Mouse (Mus musculus) ES-E14 (cell line): ENCODE results near the gene Edn2. TPM values are rescaled to one million over a fixed set of nuclear protein-coding genes. Genes with fewer than 3 reads are reported as not detected.

Source experiments
- DNase-seq: peaks from one replicate; pipeline ENCODE4 v3.0.0-alpha.2; 2013; ENCODE audit warnings: low read depth, low spot score
- H3K27ac ChIP-seq: 2 replicates; pipeline ENCODE4 v1.5.1; 2012; ENCODE audit warnings: low read depth, mild to moderate bottlenecking, low read length, moderate library complexity, mixed read lengths; ENCODE audit not compliant: poor library complexity, insufficient read depth, severe bottlenecking
- H3K36me3 ChIP-seq: 2 replicates; pipeline ENCODE4 v1.6.1; 2012; ENCODE audit warnings: mild to moderate bottlenecking, low read length, moderate library complexity, mixed read lengths; ENCODE audit not compliant: control insufficient read depth, poor library complexity, insufficient read depth, severe bottlenecking
- H3K4me1 ChIP-seq, 2 experiments: fragments of 150-350 bp in 1 of 2; sonication (generic) in 1 of 2; 2 replicates each; pipeline ENCODE4 v1.6.1; 2012; ENCODE audit warnings: low read length in 2 of 2, mild to moderate bottlenecking in 1 of 2, mixed read lengths in 1 of 2; ENCODE audit not compliant: control insufficient read depth in 2 of 2, insufficient read depth in 2 of 2, poor library complexity in 1 of 2
- H3K4me3 ChIP-seq, 2 experiments: fragments of 150-350 bp in 1 of 2; sonication (generic) in 1 of 2; 2 replicates each; pipeline ENCODE4 v1.5.1; 2012; ENCODE audit warnings: low read length in 2 of 2, low read depth in 1 of 2, mild to moderate bottlenecking in 1 of 2, mixed read lengths in 1 of 2; ENCODE audit not compliant: insufficient read depth in 1 of 2, poor library complexity in 1 of 2, severe bottlenecking in 1 of 2
- H3K9ac ChIP-seq: 2 replicates; pipeline ENCODE4 v1.6.1; 2012; ENCODE audit warnings: low read depth, mild to moderate bottlenecking, low read length, mixed read lengths; ENCODE audit not compliant: poor library complexity, insufficient read depth, severe bottlenecking
- H3K9me3 ChIP-seq: fragments of 150-350 bp; sonication (generic); 2 replicates; pipeline ENCODE4 v1.6.1; 2012; ENCODE audit warnings: low read depth, mild to moderate bottlenecking, low read length; ENCODE audit not compliant: control insufficient read depth, insufficient read depth
- CHD2 ChIP-seq: IDR thresholded peaks from 2 replicates; pipeline ENCODE4 v1.6.1; 2014; ENCODE audit warnings: mild to moderate bottlenecking, low read depth, low read length, inconsistent platforms
- HCFC1 ChIP-seq: IDR thresholded peaks from 2 replicates; pipeline ENCODE4 v1.6.1; 2012; ENCODE audit warnings: low read length, inconsistent platforms, borderline replicate concordance; ENCODE audit not compliant: insufficient read depth
- MAFK ChIP-seq: IDR thresholded peaks from 2 replicates; pipeline ENCODE4 v1.6.1; 2014; ENCODE audit warnings: mild to moderate bottlenecking, low read depth, low read length, inconsistent platforms; ENCODE audit not compliant: insufficient read depth
- ZC3H11A ChIP-seq: IDR thresholded peaks from 2 replicates; pipeline ENCODE4 v1.6.1; 2012; ENCODE audit warnings: low read depth, mild to moderate bottlenecking, inconsistent platforms, low read length, borderline replicate concordance
- ZNF384 ChIP-seq: IDR thresholded peaks from 2 replicates; pipeline ENCODE4 v1.6.1; 2012; ENCODE audit warnings: low read depth, low read length, inconsistent platforms
- in situ Hi-C, 2 experiments: fragments of 600-800 bp; cut with MboI; formaldehyde crosslinking; loops; one replicate each; pipeline ENCODE4 v1.15.1; 2025; ENCODE audit warnings: low sequenced_read_pairs in 2 of 2, inconsistent platforms in 1 of 2; ENCODE audit not compliant: unreplicated experiment in 2 of 2
- total RNA-seq: library from RNA; depleted of rRNA; stranded (reverse); fragments of 300-350 nt; gene quantifications from 2 replicates; pipeline ENCODE4 v1.2.3, GENCODE M21; 2012; rRNA removed

The Edn2 gene
- total RNA-seq, 1 experiment, result 0.62 TPM

DNA sequence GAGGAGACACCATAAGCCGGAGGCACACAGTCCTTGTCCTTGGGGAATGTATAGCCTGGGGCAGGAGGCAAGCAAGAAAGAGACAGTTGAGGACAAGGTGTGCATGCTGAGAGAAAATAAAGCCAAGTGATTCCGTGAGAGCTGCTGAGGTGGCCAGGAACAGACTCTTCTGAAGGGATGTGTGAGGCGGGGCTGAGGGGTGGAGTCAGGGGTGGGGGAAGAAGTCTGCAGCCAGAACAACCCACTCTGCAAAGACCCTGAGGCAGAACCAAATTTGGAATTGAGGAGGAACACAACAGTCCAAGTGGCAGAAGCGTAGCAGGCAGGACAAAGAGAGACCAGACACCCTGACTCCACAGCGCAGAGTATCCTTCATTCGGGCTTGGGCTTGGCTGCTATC lies 51.1 kb downstream of the Edn2 start:
- TF ChIP-seq ZC3H11A (no peak), HCFC1 (no peak), CHD2 (no peak), MAFK (no peak), ZNF384 (no peak)
- no peak overlapping the region for H3K9ac ChIP-seq
- no peak overlapping the region for H3K27ac ChIP-seq
- H3K36me3 ChIP-seq, result no peaks in the 10 kb centered on the region
- H3K4me1 ChIP-seq, result peaks cover 0 to 19% of the 10 kb centered on the region in 2 experiments; a peak in 2 of 4 replicates
- DNase-seq, result peak; percentile 35
- no peak overlapping the region for H3K4me3 ChIP-seq
- in situ Hi-C loops, result no loop called here
- H3K9me3 ChIP-seq, result no peaks in the 10 kb centered on the region

DNA sequence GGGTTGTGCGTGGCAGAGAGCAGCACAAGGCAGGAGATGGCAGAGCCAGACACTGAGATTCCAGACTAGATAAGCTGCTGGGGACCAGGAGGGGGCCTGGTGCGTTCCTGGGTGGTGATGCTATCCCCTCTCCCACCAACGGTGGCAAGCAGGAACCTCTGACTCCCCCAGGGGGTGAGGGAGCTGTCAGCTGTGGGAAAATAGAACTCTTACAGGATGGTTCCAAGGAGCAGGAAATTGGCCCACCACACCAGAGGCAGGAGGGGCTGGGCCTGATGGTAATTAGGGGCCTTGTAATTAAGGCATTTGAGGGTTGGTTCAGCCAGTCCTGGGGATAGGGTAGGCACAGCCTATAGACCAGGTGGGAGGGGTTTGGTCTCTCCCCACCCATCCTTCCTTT lies 51.8 kb downstream of the Edn2 start:
- H3K4me1 ChIP-seq, result peaks cover 0 to 19% of the 10 kb centered on the region in 2 experiments; a peak in 2 of 4 replicates
- in situ Hi-C loops, result no loop called here
- DNase-seq, result no peak
- H3K9me3 ChIP-seq, result no peaks in the 10 kb centered on the region
- H3K9ac ChIP-seq, result no peak overlapping the region
- no peaks in the 10 kb centered on the region for H3K36me3 ChIP-seq
- no peak overlapping the region for H3K4me3 ChIP-seq
- no peak overlapping the region for H3K27ac ChIP-seq
- no peak for TF ChIP-seq MAFK
- no peak for TF ChIP-seq CHD2
- no peak for TF ChIP-seq ZNF384
- no peak for TF ChIP-seq HCFC1
- no peak for TF ChIP-seq ZC3H11A

DNA sequence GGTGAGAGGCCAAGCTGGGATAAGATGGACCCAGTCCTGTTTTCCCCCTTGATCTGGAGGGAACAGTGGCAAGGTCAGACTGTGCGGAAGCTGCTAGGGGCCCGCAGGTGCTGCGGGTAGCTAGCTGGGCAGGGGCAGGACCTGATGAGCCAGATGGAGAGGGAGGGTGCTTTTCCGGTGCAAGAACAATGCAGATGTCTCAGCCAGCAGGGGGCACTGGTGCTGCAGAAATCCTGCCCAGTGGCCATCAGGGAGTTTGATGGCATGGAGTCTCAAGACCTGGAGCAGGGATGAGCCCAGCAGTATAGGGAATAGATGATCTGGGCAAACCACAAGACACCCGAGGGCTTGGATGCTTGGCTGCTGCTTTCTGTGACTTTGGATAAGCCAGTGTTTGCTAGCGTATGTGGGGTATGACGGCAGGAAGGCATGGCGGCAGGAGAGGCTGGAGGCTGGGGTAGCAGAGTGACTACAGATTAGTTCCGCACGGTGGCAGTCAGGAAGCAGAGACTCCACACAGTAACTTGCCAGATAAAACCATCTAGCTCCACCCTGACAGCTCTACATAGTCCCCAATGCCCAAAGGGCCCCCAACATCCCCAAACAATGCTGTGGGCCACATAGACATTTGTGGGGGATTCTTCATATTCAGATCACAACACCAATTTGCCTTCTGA lies 55.0 kb downstream of the Edn2 start:
- Histone ChIP-seq H3K4me3 (0 out of 4 replicates have a peak overlapping the region, but pooled peaks of 1 of the 2 experiments have one; percentile 4), H3K9ac (no peak overlapping the region), H3K9me3 (no peaks in the 10 kb centered on the region), H3K27ac (no peak overlapping the region), H3K4me1 (peaks cover 0 to 19% of the 10 kb centered on the region in 2 experiments; a peak in 2 of 4 replicates), H3K36me3 (no peaks in the 10 kb centered on the region)
- in situ Hi-C loops, result no loop called here
- no peak for TF ChIP-seq MAFK
- TF ChIP-seq ZC3H11A, result peak; percentile 54; the same call in 1 of the 2 replicates
- peak; percentile 71 for DNase-seq

DNA sequence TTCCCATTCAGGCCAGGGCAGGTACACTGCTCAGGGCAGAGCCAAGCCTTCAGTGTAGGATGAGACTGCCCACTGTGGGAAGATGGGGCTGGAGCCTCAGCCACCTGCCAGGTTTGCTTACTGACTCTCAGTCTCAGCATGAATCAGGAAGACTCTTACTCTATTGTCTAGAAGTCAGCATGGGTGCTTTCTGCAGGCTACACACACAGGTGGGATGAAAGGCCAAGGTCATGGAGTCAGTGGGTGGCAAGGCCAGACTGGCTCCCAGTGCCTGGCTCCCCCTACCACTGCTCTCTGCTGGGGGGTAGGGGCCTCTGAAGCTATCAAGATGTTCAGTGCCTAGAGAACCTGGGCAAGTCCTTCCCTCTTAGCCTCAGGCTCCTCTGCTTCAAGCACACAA lies 55.9 kb downstream of the Edn2 start:
- Histone ChIP-seq H3K27ac (no peak overlapping the region), H3K4me3 (no peak overlapping the region), H3K36me3 (no peaks in the 10 kb centered on the region), H3K9ac (no peak overlapping the region), H3K4me1 (peaks cover 0 to 15% of the 10 kb centered on the region in 2 experiments; a peak in 2 of 4 replicates), H3K9me3 (no peaks in the 10 kb centered on the region)
- peak; percentile 38 for DNase-seq
- TF ChIP-seq MAFK (0 out of 2 replicates have a peak, but pooled peaks have one; percentile 10), CHD2 (no peak)
- in situ Hi-C loops, result no loop called here

Other genes with a start within 250 kb of the Edn2 start
- gene AL607142.1, start 96.2 kb upstream of the Edn2 start, total RNA-seq, result not detected in 2 replicates
- 0.98 and 1.2 TPM in 2 replicates for gene Foxo6, start 126.1 kb downstream of the Edn2 start, total RNA-seq
- 7.7 and 8.6 TPM in 2 replicates for gene Scmh1, start 244.1 kb downstream of the Edn2 start, total RNA-seq